Mouse (Mus musculus): Measurements from ENCODE around the gene Kcna10.

Kcna10 gene

DNA sequence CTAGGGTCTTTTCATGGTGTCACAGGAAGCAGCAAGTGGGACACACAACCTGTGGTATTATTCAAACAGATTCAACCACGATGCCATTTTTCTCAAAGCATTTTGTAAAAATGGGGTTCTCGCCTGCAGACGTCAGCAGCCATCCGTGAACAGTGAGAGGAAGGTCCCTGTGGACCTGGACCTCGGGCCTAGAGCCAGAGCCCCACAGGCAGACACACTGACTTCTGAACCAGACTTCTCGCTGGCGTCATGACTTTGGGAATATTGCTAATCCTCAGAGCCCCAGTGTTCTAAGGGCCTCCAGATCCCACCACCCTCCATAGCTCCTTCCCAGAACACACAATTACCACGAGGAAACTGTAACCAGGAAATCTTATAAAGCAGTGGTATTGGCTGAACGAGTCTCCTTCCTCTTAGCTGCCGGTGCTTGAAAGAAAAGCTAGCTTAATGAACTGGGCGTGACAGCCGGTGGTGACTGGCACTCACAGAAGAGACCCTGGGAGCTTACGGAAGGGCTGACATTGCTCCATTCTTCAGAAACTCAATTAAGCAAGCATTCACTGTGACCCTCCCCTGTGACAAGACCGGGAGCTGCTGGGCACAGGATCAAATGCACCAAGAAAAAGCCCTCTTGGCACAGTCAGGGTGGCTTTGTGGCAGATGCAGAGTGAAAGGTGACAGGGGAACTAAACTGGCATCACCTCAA lies 58.7 kb downstream of the Kcna10 start:
- no peak for DNase-seq (ENCODE audit: low spot score)

All from embryo, embryonic 10 days (tissue).